Mouse (Mus musculus): ENCODE measurements around the gene Cyp4f17.

GRCm38 (mm10) chr17:32472176-32472575 is 33.7 kb upstream of the Cyp4f17 start:
- TF ChIP-seq POLR2A (IDR thresholded peaks at IDR 0.05; ENCODE audit: borderline replicate concordance, extremely low read depth, insufficient read depth, insufficient read length, poor library complexity, severe bottlenecking) (no peak), CTCF (IDR thresholded peaks at IDR 0.05; ENCODE audit: borderline replicate concordance, extremely low read depth, insufficient read depth, insufficient read length) (no peak)

All from brain, embryonic 14.5 days (tissue).